Mouse (Mus musculus) embryonic facial prominence, embryonic 12.5 days (tissue): ENCODE data around the gene Lasp1. TPM values are rescaled to one million over a fixed set of nuclear protein-coding genes. Genes with fewer than 3 reads are reported as not detected.
A peak's percentile ranks its signal among the peaks of the same experiment; 100 is the strongest.
"Not testable (repeated sequence)": the region's sequence is repeated elsewhere in the genome, so short reads cannot be mapped to it uniquely, and the experiment has no call there.

Source experiments
- ATAC-seq: fragments of 200-750 bp; cut with Nextera tagmentation; 2 replicates; pipeline ENCODE4 v1.8.0; 2017; ENCODE audit not compliant: insufficient number of reproducible peaks, insufficient read depth, low FRiP score, low TSS enrichment
- H3K27ac ChIP-seq: fragments of 300-500 bp; sonication (generic); 2 replicates; pipeline ENCODE4 v1.5.1; 2016; ENCODE audit warnings: mild to moderate bottlenecking
- H3K27me3 ChIP-seq: fragments of 300-500 bp; sonication (generic); 2 replicates; pipeline ENCODE4 v1.6.1; 2016; ENCODE audit warnings: mild to moderate bottlenecking, moderate library complexity
- H3K36me3 ChIP-seq: fragments of 300-500 bp; sonication (generic); 2 replicates; pipeline ENCODE4 v1.6.1; 2016; ENCODE audit warnings: mild to moderate bottlenecking
- H3K4me1 ChIP-seq: fragments of 300-500 bp; sonication (generic); 2 replicates; pipeline ENCODE4 v1.6.1; 2016
- H3K4me2 ChIP-seq: fragments of 300-500 bp; sonication (generic); replicated peaks from 2 replicates; pipeline ENCODE4 v1.6.1; 2016; ENCODE audit warnings: mild to moderate bottlenecking, moderate library complexity
- H3K4me3 ChIP-seq: fragments of 300-500 bp; sonication (generic); 2 replicates; pipeline ENCODE4 v1.5.1; 2016; ENCODE audit warnings: mild to moderate bottlenecking
- H3K9ac ChIP-seq: fragments of 300-500 bp; sonication (generic); 2 replicates; pipeline ENCODE4 v1.6.1; 2016; ENCODE audit warnings: mild to moderate bottlenecking, moderate library complexity
- H3K9me3 ChIP-seq: fragments of 300-500 bp; sonication (generic); 2 replicates; pipeline ENCODE4 v1.6.1; 2016; ENCODE audit warnings: mild to moderate bottlenecking, moderate library complexity
- WGBS: fragments of 180-500 bp; shearing (Covaris S2); methylation state at CpG from one replicate; pipeline ENCODE4 v1.1.7; 2016; 5-methylcytosine and 5-hydroxymethylcytosine counted together
- polyA plus RNA-seq: library from polyadenylated mRNA; unstranded; fragments of >200 nt; fragmentation: Nextera tagmentation; extraction: Ambion mirVana; gene quantifications from 2 replicates; pipeline ENCODE4 v1.2.1, GENCODE M21; 2016

The Lasp1 gene
- polyA plus RNA-seq, 1 experiment from 2014 or later = 117 TPM

DNA sequence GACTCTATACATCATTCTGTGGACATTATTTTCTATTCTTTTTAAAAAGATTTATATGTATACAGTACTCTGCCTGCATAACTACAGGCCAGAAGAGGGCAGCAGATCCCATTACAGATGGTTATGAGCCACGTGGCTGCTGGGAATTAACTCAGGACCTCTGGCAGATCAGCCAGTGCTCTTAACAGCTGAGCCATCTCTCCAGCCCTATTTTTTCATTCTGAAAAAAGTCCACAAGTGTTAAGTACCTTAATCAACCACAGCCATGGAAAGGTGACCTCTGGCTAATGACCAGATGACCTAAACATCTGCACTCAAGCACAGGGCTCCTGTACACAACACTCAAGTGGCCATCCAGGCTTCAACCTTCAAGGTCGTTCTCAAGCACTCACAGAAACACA lies 21.7 kb upstream of the Lasp1 start:
- H3K9ac ChIP-seq = no peak overlapping the region
- H3K36me3 ChIP-seq = peaks cover 48% of the 10 kb centered on the region
- H3K4me2 ChIP-seq = no peak overlapping the region
- 40% methylated on average over 2 of the region's 2 CpGs for WGBS
- no peak overlapping the region for H3K4me3 ChIP-seq
- H3K27ac ChIP-seq = no peak overlapping the region
- ATAC-seq = peak; percentile 32; the same call in 1 of the 2 replicates
- no peaks in the 10 kb centered on the region for H3K27me3 ChIP-seq
- no peaks in the 10 kb centered on the region for H3K9me3 ChIP-seq
- peaks cover 13% of the 10 kb centered on the region for H3K4me1 ChIP-seq

DNA sequence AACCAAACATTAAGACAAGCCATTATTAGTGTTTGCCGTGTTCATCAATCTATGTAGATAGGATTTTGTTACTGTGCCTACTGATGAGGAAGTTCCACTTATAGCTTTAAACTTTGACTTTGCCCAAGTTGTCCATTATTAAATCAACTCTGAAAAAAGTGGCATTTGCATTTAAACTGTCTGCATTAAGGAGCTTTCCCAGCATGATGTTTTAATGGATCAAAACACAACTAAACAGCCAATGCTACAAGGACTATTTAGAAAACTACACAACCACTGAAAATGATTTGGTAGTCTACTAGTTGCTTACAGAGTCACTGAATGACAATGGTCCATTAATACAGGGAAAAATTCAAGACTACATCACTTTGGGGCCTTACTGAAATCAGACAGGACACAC lies 19.9 kb upstream of the Lasp1 start:
- H3K36me3 ChIP-seq = peaks cover 48% of the 10 kb centered on the region
- no peak overlapping the region for H3K27ac ChIP-seq
- no peak overlapping the region for H3K9ac ChIP-seq
- no peaks in the 10 kb centered on the region for H3K9me3 ChIP-seq
- peaks cover 13% of the 10 kb centered on the region for H3K4me1 ChIP-seq
- no peak overlapping the region for H3K4me3 ChIP-seq
- ATAC-seq = no peak
- H3K4me2 ChIP-seq = no peak overlapping the region
- WGBS = 96% methylated on average over 1 of the region's 1 CpGs
- H3K27me3 ChIP-seq = no peaks in the 10 kb centered on the region

DNA sequence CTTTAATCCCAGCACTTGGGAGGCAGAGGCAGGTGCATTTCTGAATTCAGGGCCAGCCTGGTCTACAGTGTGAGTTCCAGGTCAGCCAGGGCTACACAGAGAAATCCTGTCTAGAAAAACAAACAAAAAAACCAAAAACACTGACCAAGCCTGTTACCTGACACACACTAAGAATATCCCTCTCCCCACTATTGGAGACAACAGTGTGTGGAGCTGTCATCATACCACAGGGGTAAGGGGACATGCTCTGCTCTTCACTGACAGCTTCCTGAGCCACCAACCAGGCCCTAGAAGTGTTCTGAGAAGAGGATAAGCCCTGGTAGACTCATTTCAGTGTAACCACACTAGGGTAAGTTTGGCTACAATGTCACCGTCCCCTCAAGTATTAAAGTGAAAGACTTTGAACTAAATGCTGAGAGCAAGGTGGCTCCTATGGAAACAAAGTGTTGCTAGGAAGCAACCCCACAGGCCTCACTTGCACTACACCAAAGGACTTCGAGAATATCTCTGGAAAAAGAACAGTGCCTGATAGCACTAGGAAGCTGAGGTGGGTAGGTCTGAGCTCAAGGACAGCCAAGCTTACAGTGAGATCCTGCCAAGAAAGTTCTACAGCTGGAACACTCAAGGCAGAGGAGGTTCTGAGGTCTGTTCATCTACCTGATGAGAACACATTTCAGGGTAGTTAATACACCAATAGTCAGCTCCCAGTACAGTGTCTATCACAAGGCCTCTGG lies 18.7 kb upstream of the Lasp1 start:
- peaks cover 13% of the 10 kb centered on the region for H3K4me1 ChIP-seq
- no peak overlapping the region for H3K27ac ChIP-seq
- peak overlapping the region; percentile 94; the same call in 1 of the 2 replicates for H3K4me3 ChIP-seq
- no peak for ATAC-seq
- H3K9me3 ChIP-seq = no peaks in the 10 kb centered on the region
- H3K9ac ChIP-seq = peak overlapping the region; percentile 30; the same call in 1 of the 2 replicates
- WGBS = 92% methylated on average over 2 of the region's 2 CpGs
- H3K27me3 ChIP-seq = no peaks in the 10 kb centered on the region
- peaks cover 48% of the 10 kb centered on the region for H3K36me3 ChIP-seq
- H3K4me2 ChIP-seq = peak overlapping the region; percentile 51

DNA sequence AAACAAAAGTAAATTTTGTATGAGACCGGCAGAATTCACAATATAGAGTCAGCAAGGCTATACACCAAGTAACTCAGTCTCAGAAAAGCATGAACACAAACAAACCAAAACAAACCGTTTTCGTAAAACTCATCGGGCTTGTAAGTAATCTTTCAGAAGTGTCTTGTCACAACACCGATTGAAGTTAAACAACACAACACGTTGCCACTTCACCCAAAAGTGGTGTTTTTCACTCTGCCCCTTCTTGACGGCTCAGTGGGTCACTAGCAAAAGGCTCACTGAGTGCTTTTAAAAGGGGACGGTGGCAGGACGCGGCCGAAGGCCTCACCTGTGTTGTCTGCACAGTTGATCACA lies 17.3 kb upstream of the Lasp1 start:
- peaks cover 44% of the 10 kb centered on the region for H3K36me3 ChIP-seq
- H3K9me3 ChIP-seq = no peaks in the 10 kb centered on the region
- H3K27me3 ChIP-seq = no peaks in the 10 kb centered on the region
- no peak for ATAC-seq
- H3K4me1 ChIP-seq = peaks cover 13% of the 10 kb centered on the region
- H3K4me3 ChIP-seq = peak overlapping the region; percentile 94
- whole genome bisulfite sequencing = 4% methylated on average over 11 of the region's 11 CpGs
- peak overlapping the region; percentile 99 for H3K9ac ChIP-seq
- peak overlapping the region; percentile 51 for H3K4me2 ChIP-seq
- H3K27ac ChIP-seq = peak overlapping the region; percentile 94

DNA sequence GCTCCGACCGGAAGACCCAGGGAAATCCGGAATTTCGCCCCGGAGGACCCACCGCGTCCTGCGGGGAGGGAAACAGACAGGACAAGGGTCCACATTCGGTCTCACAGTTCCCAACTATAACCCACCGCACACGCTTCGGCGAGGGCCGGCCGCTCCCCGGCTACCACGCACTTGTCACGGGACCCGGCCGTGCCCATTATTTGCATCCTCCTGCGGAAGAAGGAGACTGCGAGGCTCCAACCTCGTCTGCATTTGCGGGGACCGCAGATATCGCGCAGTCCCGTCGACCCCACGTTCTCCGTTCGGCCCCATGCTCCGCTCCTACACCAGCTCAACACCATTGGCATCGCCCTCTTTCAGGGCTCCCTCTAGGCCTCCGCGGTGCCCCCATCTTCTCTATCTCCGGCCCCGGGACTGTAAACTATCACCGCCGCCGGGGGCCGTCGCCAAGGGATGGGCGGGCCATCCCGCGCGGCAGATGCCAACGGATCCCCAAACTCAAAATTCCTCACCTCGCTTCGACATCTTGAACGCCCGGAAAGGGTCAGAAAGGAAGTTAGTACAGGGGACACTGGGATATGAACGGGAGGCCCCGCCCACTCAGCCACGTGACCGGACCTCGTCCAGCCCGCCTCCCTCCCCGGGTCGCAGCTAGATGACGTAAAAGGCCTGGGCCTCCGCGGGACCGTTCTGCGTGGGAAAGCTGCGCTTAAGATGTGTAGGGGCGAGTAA lies 16.8 kb upstream of the Lasp1 start, which contains the start of gene Rpl23:
Gene Rpl23 (minus strand): TSS at position 606 of the 732 bp plus-strand sequence.
- Histone ChIP-seq H3K4me3 (peak within 1 kb of the TSS; percentile 94), H3K4me1 (peaks cover 13% of the 10 kb centered on the region), H3K27ac (peak within 1 kb of the TSS; percentile 94), H3K9ac (peak within 1 kb of the TSS; percentile 99), H3K9me3 (no peaks in the 10 kb centered on the region), H3K36me3 (peaks cover 39% of the 10 kb centered on the region), H3K4me2 (peak within 1 kb of the TSS; percentile 51), H3K27me3 (no peaks in the 10 kb centered on the region)
- ATAC-seq = peak; percentile 93
- WGBS = under 1% methylated on average over 67 of the region's 67 CpGs

DNA sequence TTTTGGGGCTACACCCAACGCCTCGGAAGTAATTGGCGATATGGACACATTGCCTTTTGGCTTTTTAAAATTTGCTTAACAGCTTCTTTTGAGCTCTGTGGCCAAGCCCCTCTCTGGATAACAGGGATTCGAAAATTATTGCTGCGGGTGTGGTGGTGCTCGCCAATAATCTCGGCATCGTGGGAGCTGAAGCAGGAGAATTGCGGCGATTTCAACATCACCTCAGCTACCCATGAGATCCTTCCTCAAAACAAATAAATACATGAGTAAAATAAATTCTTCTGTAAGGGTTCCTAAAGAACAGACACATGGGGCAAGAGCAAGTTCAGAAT lies 16.3 kb upstream of the Lasp1 start:
- 1% methylated on average over 10 of the region's 10 CpGs for WGBS
- ATAC-seq = peak; percentile 29; the same call in 1 of the 2 replicates
- no peaks in the 10 kb centered on the region for H3K9me3 ChIP-seq

DNA sequence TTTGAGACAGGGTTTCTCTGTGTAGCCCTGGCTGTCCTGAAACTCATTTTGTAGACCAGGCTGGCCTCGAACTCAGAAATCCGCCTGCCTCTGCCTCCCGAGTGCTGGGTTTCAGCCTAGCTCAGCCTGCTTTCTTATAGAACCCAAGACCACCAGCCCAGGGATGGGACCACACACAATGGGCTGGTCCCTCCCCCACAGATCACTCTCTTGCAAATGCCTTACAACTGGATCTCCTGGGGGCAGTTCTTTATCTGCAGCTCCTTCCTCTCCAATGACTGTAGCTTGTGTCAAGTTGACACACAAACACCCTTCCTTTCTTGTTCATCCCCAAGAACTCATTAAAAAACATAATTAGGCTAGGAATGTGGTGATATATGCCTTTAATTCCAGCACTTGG lies 10.8 kb upstream of the Lasp1 start:
- no peak for ATAC-seq
- Histone ChIP-seq H3K9ac (no peak overlapping the region), H3K4me3 (no peak overlapping the region), H3K4me2 (no peak overlapping the region), H3K27ac (no peak overlapping the region), H3K4me1 (no peaks in the 10 kb centered on the region), H3K36me3 (no peaks in the 10 kb centered on the region), H3K27me3 (no peaks in the 10 kb centered on the region), H3K9me3 (no peaks in the 10 kb centered on the region)
- 93% methylated on average over 3 of the region's 3 CpGs for WGBS

More for the DNA sequence above, 16.3 kb upstream of the Lasp1 start:
- Histone ChIP-seq H3K27ac (peak overlapping the region; percentile 94), H3K4me3 (peak overlapping the region; percentile 94), H3K4me2 (peak overlapping the region; percentile 51), H3K27me3 (no peaks in the 10 kb centered on the region), H3K4me1 (peaks cover 13% of the 10 kb centered on the region), H3K9ac (peak overlapping the region; percentile 64), H3K36me3 (peaks cover 33% of the 10 kb centered on the region)

DNA sequence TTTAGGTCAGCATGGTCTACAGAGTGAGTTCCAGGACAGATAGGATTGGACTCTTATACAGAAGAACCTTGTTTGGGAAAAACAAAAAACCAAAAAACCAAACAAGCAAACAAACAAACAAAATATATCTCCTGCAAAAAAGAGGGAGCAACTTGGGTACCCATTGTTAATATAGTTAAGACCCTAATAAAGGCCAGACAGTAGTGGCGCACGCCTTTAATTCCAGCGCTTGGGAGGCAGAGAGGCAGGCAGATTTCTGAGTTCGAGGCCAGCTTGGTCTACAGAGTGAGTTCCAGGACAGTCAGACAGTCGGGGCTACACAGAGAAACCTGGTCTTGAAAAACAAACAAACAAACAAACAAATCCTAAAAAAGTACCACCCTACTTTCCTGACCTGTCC lies 9.1 kb upstream of the Lasp1 start:
- Histone ChIP-seq H3K4me3 (no peak overlapping the region), H3K4me2 (no peak overlapping the region), H3K36me3 (no peaks in the 10 kb centered on the region), H3K27ac (no peak overlapping the region), H3K9me3 (no peaks in the 10 kb centered on the region), H3K27me3 (no peaks in the 10 kb centered on the region), H3K9ac (no peak overlapping the region), H3K4me1 (no peaks in the 10 kb centered on the region)
- no peak for ATAC-seq
- 84% methylated on average over 5 of the region's 5 CpGs for WGBS

DNA sequence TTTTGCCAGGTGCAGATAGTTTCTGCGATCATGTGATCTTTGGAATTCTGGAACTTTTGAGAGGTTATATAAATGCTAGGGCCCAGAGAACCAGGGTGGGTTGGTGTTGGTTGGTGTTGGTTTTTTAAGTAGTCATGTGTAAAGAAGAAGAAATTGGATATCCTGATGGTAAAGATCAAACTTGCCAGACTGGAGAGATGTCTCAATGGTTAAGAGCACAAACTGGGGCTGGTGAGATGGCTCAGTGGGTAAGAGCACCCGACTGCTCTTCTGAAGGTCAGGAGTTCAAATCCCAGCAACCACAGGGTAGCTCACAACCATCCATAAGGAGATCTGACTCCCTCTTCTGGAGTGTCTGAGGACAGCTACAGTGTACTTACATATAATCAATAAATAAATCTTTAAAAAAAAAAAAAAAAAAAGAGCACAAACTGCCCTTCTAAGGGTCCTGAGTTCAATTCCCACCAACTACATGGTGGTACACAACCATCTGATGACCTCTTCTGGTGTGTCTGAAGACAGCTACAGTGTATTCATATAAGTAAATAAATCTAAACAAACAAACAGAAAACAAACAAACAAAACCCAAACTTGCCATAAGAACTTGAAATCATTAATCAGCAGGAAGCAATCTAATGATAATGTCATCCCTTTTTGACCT lies 7.9 kb upstream of the Lasp1 start:
- H3K36me3 ChIP-seq, H3K27ac ChIP-seq, H3K4me2 ChIP-seq, H3K9me3 ChIP-seq, H3K4me1 ChIP-seq, H3K4me3 ChIP-seq, H3K9ac ChIP-seq, ATAC-seq, H3K27me3 ChIP-seq: not testable (repeated sequence)
- WGBS = 72% methylated on average over 2 of the region's 2 CpGs

DNA sequence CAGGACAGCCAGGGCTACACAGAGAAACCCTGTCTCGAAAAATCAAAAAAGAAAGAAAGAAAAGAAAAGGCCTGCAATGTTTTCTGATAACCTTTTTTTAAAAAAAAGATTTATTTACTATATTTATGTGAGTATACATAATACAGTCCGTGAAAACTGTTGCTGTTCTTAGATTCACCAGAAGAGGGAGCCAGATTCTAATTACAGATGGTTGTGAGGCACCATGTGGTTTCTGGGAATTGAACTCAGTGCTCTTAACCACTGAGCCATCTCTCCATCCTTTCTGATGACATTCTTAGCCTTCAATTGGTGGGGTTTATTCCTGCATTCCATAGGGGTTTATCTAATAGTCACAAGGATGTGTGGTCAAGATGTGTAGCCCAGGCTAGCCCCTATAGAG lies 5.6 kb upstream of the Lasp1 start:
- no peak overlapping the region for H3K27ac ChIP-seq
- no peaks in the 10 kb centered on the region for H3K36me3 ChIP-seq
- H3K9me3 ChIP-seq = no peaks in the 10 kb centered on the region
- H3K27me3 ChIP-seq = no peaks in the 10 kb centered on the region
- no peak overlapping the region for H3K4me2 ChIP-seq
- peaks cover 5% of the 10 kb centered on the region; the same call in 1 of the 2 replicates for H3K4me1 ChIP-seq
- H3K4me3 ChIP-seq = no peak overlapping the region
- no peak overlapping the region for H3K9ac ChIP-seq
- no peak for ATAC-seq
- WGBS = 3% methylated on average over 2 of the region's 2 CpGs

DNA sequence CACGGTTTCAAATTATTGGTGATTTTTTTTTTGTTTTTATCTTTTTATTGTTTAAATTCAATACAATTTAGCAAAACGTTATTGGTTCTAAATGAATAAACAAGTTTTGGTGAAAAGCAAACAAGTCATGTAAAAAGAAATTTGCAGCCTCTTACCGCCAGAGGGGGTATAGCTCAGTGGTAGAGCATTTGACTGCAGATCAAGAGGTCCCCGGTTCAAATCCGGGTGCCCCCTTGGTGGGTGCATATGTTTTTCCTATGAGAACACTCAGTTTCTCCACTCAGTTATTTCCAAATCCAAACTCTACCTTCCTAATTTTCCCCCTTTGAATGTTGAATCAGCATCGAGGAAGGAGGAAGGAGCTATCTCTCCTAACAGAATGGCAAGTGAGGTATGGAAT lies 1.9 kb upstream of the Lasp1 start:
- Histone ChIP-seq H3K9ac (no peak overlapping the region), H3K4me2 (no peak overlapping the region), H3K9me3 (no peaks in the 10 kb centered on the region), H3K4me1 (peaks cover 20% of the 10 kb centered on the region), H3K36me3 (no peaks in the 10 kb centered on the region), H3K4me3 (no peak overlapping the region), H3K27ac (no peak overlapping the region), H3K27me3 (no peaks in the 10 kb centered on the region)
- 4% methylated on average over 6 of the region's 6 CpGs for WGBS
- no peak for ATAC-seq
